Mouse (Mus musculus) gastrocnemius, adult 18-20 months (tissue): Measurements from ENCODE around the gene Fgf4. TPM values are rescaled to one million over a fixed set of nuclear protein-coding genes. Genes with fewer than 3 reads are reported as not detected.

ENCODE experiments used
- DNase-seq: peaks from one replicate; pipeline ENCODE4 v3.0.0; 2021; ENCODE audit warnings: low spot score
- long read RNA-seq, 2 experiments: library from polyadenylated mRNA; stranded (forward); transcript quantifications; one replicate each; pipeline ENCODE4 v2.0.0; 2021
- total RNA-seq, 2 experiments: library from RNA; stranded (reverse); gene quantifications; 2 replicates each; pipeline ENCODE4 v1.2.3; 2021

Fgf4 gene
- not detected for total RNA-seq
- long read RNA-seq, experiment 1, result 0 reads
- long read RNA-seq, experiment 2, result 0 reads

- DNase-seq, result no peak
These were observed at the start of gene Fgf4 for GRCm38 (mm10) chr7:144847067-144847466. Fgf4 (plus strand) TSS chr7:144847367.

DNA sequence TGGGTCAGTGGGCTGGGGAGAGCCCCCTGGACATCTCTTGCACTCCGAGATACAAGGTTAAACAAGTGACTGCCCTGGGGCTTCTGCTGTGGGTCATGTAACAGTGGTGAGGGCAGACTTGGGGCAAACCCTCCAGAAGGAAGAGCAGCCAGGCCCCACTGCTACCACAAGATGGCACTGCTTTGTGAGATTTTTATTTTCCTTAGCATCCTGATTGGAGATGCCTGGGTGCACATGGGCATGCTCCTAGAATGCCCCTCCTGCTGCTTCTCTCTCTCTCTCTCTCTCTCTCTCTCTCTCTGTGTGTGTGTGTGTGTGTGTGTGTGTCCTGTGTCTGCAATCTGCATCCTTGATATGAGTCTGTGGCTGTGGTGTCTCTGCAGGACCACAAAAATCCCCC lies 48.7 kb upstream of the Fgf4 start:
- DNase-seq, result no peak

DNA sequence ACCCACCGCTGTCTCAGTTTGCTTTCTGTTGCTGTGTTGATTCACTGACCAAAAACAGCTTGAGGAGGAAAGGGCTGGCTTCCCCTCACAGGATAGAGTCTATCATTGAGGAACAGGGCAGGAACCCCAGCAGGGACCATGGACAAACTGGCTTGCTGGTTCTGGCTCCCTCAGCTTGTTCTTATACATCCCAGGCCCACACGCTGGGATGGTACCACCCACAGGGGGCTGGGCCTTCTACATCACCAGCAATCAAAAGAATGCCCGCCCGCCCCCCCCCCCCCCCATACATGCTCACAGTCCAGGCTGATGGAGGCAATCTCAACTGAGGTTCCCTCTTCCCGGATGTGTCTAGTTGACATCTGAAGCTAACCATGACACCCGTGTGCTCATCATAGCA lies 40.1 kb upstream of the Fgf4 start:
- no peak for DNase-seq

DNA sequence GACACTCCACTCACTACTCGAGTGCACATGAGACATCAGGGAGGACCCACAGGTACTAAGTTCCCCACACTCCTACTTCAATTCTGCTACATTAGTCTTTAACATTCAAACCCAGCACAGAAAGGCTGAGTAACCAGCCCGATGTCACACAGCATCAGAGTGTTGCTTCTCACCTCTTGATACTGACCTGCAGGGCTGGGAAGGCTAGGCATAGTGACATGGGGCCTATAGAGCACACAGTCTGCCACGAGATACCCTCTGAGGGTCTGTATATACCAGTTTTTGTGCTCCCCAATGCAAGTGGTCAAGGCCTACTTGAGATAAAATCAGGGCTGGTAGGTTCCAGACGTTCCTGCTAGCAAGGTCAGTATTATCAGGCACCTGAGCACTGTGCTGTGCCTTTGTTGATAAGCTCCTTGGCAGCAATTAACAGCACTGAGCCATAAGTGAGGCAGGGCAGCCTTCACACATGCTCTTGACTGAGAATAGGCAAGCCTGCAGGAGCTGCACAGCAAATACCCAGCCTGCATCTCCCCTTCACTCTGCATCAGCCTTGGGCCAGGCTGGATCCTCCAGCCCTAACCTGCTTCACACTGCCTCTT lies 39.1 kb upstream of the Fgf4 start:
- no peak for DNase-seq

GRCm38 (mm10) chr7:144811521-144811920 lies 35.6 kb upstream of the Fgf4 start:
- no peak for DNase-seq

- DNase-seq, result no peak
These were observed 25.3 kb upstream of the Fgf4 start for GRCm38 (mm10) chr7:144821901-144822300.

DNA sequence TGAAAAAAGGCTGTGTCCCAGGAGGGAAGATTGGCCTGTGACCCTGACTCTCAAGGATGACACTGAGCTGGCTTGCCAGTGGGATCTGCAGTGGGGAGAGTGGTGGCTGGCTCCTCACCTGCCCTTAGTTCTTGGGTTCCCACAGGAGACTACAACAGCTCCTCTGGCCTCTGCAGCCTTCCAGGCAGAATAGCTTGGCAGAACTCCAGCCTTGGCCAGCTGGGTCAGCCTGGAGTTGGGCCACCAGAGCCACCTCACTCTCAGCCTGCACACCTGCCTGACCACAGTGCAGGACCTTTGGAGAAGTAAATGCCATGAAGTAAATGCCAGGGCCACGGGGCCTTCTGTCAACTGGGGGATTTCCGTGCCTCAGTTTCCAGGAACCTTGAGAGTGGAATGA lies 23.2 kb upstream of the Fgf4 start:
- no peak for DNase-seq

DNA sequence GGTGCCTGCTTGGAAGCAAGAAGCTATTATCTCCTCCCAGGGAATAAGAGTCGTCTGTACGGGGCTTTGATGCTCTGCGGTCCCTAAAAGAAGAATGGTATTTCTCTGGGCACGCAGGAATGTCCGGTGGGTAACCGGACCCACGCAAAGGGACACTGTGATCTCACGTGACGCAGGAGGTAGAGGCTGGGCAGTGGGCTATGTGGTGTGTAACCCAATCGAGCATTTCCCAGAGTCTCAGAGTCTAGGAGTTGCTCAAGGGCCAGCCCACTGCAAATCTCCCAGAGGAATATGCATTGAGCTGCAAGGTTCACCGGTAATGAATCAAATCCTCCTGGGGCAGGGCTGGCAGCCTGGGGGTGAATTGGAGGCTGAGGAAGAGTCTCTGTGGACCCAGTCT lies 18.8 kb upstream of the Fgf4 start:
- no peak for DNase-seq

GRCm38 (mm10) chr7:144837891-144838488 lies 9.2 kb upstream of the Fgf4 start, which contains the start of gene Fgf3:
Fgf3 (plus strand) TSS chr7:144838083.
- no peak for DNase-seq

- no peak for DNase-seq
These were observed 8.4 kb upstream of the Fgf4 start for GRCm38 (mm10) chr7:144838522-144839503.

DNA sequence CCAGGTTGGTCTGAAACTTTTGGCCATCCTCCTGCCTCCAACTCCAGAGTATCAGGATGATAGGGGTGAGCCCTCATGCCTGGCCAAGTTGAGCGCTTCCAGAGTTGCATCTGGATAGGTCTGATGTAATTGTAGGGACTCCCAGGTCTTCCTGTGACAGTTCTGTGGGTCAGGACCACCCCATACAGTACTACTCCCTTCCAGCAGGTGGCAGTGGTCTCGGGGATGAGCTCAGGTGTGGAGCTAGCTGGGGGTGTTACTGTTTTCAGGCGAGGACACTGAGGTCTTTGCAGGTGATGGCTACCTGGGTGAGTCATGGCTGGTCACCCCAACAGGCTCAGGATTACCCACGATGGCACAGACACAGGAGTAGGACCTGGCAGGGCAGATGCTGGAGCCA lies 1.0 kb upstream of the Fgf4 start:
- peak; percentile 12 for DNase-seq

GRCm38 (mm10) chr7:144851321-144851720 lies 4.2 kb downstream of the Fgf4 start:
- no peak for DNase-seq

DNA sequence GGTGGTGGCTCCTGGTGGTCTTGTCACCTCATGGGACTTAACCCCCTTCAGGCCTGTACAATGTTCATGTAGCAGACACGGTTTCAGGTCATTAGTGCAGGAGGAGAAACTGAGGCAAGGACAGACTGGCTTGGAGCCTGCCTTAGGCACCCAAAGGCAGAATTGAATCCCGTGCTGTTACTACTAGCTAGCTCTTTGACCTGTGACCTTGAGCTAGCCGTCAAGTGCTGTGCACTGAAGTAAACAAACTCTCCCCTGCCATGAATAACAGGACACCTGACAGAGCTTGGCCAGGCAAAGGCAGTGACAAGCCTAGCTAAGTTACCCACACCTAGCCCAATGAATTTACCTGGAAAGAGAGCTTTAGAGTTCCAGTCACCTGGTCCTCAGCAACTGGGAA lies 7.8 kb downstream of the Fgf4 start:
- no peak for DNase-seq

- no peak for DNase-seq
These were observed 10.0 kb downstream of the Fgf4 start for GRCm38 (mm10) chr7:144857158-144857557.

GRCm38 (mm10) chr7:144857826-144858342 lies 10.7 kb downstream of the Fgf4 start:
- no peak for DNase-seq

GRCm38 (mm10) chr7:144858702-144859101 lies 11.5 kb downstream of the Fgf4 start:
- DNase-seq, result no peak

- no peak for DNase-seq
These were observed 14.0 kb downstream of the Fgf4 start for GRCm38 (mm10) chr7:144861056-144861768.

DNA sequence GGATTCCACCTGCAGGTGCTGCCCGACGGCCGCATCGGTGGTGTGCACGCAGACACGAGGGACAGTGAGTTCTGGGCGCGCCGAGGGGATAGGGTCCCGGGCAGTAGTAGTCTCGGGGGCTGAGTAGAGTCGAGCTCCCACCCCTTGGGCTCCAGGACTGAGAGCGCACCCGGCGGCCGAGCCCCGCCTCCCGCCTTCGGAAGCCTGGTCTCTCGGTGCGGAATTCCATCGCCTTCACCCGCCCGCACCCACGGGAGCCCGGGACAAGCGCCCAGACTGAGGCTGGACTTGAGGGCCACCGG lies 14.6 kb downstream of the Fgf4 start:
- DNase-seq, result no peak

DNA sequence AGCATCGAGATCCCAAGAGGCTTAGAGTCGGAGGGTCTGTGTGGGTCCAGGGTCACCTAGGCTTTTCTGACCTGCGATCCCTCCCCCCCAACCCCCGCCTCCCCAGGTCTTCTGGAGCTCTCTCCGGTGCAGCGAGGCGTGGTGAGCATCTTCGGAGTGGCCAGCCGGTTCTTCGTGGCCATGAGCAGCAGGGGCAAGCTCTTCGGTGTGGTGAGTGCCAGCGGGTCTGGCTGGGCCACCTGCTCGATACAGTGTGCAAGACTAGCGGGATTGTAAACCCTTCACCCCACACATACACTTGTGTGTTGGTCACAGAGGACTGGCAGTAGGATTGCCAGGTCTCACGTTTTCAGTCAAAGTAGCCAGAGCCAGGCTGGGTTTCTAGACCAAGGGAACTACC lies 15.0 kb downstream of the Fgf4 start:
- no peak for DNase-seq

GRCm38 (mm10) chr7:144862712-144863111 lies 15.5 kb downstream of the Fgf4 start:
- no peak for DNase-seq

DNA sequence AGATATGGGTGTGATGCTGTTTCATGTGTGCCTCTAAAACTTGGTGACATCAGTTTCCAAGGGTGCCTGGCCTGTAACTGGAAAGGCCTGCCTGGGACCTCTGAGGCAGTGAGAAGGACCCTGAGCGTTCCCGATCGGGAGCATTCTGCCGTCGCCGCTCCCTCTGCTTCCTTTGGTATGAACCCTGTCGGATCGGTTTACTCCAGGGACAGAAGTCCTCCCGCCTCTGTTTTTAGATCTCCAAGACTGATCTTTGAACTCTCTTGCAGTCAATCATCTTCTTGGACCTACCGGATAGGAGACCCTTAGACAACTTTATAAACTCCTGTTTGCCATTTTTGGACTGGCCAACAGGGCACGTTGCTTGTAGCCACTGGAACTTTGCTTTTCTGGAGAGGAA lies 16.0 kb downstream of the Fgf4 start:
- DNase-seq, result no peak
